Mouse (Mus musculus) neural tube, embryonic 11.5 days (tissue): ENCODE measurements around the gene Mapk12. TPM values are rescaled to one million over a fixed set of nuclear protein-coding genes. Genes with fewer than 3 reads are reported as not detected.
A peak's percentile ranks its signal among the peaks of the same experiment; 100 is the strongest.

ENCODE experiments used
- ATAC-seq: fragments of 200-750 bp; cut with Nextera tagmentation; 2 replicates; pipeline ENCODE4 v1.8.0; 2017; ENCODE audit warnings: moderate number of reproducible peaks, mild to moderate bottlenecking, moderate TSS enrichment, moderate library complexity; ENCODE audit not compliant: insufficient read depth, low FRiP score, low TSS enrichment
- DNase-seq: peaks from one replicate; pipeline ENCODE4 v3.0.0-alpha.2; 2015; ENCODE audit warnings: low spot score
- H3K27ac ChIP-seq: fragments of 300-500 bp; sonication (generic); 2 replicates; pipeline ENCODE4 v1.5.1; 2014; ENCODE audit warnings: low read depth, mild to moderate bottlenecking, low read length
- H3K27me3 ChIP-seq: fragments of 300-500 bp; sonication (generic); 2 replicates; pipeline ENCODE4 v1.6.1; 2014; ENCODE audit warnings: mild to moderate bottlenecking, low read length, mixed read lengths; ENCODE audit not compliant: control insufficient read depth, insufficient read depth
- H3K36me3 ChIP-seq: fragments of 300-500 bp; sonication (generic); 2 replicates; pipeline ENCODE4 v1.6.1; 2014; ENCODE audit warnings: mild to moderate bottlenecking, low read length, moderate library complexity, mixed read lengths; ENCODE audit not compliant: control insufficient read depth, insufficient read depth
- H3K4me1 ChIP-seq: fragments of 300-500 bp; sonication (generic); 2 replicates; pipeline ENCODE4 v1.6.1; 2014; ENCODE audit warnings: low read length, mixed read lengths; ENCODE audit not compliant: control insufficient read depth, insufficient read depth
- H3K4me2 ChIP-seq: fragments of 300-500 bp; sonication (generic); 2 replicates; pipeline ENCODE4 v1.6.1; 2014; ENCODE audit warnings: low read depth, mild to moderate bottlenecking, moderate library complexity
- H3K4me3 ChIP-seq: fragments of 300-500 bp; sonication (generic); 2 replicates; pipeline ENCODE4 v1.5.1; 2014; ENCODE audit warnings: low read depth, low read length
- H3K9ac ChIP-seq: fragments of 300-500 bp; sonication (generic); 2 replicates; pipeline ENCODE4 v1.6.1; 2014; ENCODE audit warnings: mild to moderate bottlenecking, low read length
- H3K9me3 ChIP-seq: fragments of 300-500 bp; sonication (generic); 2 replicates; pipeline ENCODE4 v1.6.1; 2016; ENCODE audit warnings: low read length; ENCODE audit not compliant: control insufficient read depth
- WGBS: fragments of 180-500 bp; shearing (Covaris S2); extraction: QIAGEN DNeasy Blood & Tissue Kit; methylation state at CpG from one replicate; pipeline ENCODE4 v1.1.7; 2014; 5-methylcytosine and 5-hydroxymethylcytosine counted together
- polyA plus RNA-seq: library from polyadenylated mRNA; unstranded; fragments of >200 nt; fragmentation: Nextera tagmentation; extraction: Ambion mirVana; gene quantifications from 2 replicates; pipeline ENCODE4 v1.2.1, GENCODE M21; 2014

Mapk12 gene
- polyA plus RNA-seq, 1 experiment from 2014 or later, result 20.3 TPM

DNA sequence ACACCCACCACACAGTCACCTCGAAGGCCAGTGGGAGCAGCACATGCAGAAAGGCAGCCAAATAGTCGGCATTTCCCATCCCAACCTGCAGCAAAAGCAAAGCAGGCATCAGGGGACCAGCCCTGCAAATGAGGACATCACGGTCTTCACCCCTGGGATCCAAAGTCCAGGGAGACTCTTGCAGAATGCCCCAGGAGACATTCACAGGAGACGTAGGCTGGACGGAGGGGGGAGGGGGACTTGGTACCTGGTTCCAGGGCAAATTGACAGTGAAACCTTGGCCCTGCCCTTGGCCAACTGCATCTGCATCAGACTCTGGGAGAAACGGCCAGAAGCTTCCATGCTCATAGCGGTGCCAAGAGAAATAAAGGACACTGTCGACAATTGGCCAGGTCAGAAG is 13.9 kb downstream of the Mapk12 start:
- WGBS, result 89% methylated on average over 8 of the region's 8 CpGs
- no peak for ATAC-seq
- no peak overlapping the region for H3K9ac ChIP-seq
- H3K36me3 ChIP-seq, result no peaks in the 10 kb centered on the region; the same call in 1 of the 2 replicates
- H3K27me3 ChIP-seq, result no peaks in the 10 kb centered on the region
- peaks cover 21% of the 10 kb centered on the region for H3K4me1 ChIP-seq
- H3K4me3 ChIP-seq, result no peak overlapping the region
- H3K4me2 ChIP-seq, result no peak overlapping the region
- H3K9me3 ChIP-seq, result no peaks in the 10 kb centered on the region
- no peak for DNase-seq
- no peak overlapping the region for H3K27ac ChIP-seq

DNA sequence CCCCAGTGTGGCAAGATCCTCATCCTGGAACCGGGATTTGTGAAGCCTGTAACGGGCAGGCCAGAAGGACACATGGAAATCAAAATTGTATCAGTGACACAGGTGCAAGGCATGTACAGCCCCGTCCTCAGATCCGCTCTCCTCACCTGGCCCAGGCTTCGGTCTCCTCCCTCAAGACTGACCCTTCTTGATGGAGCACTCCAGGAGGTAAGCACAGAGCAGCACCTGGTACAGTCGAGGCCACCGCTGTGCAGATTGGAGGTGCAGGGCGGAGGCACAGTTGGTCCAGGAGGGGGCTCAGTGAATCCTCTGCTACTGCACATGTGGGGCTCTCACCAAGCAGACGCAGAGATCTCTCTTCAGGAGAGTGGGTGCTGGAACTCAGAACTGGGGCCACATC is 15.2 kb downstream of the Mapk12 start:
- Histone ChIP-seq H3K4me1 (peaks cover 31% of the 10 kb centered on the region), H3K4me3 (no peak overlapping the region), H3K9me3 (no peaks in the 10 kb centered on the region), H3K9ac (no peak overlapping the region), H3K36me3 (no peaks in the 10 kb centered on the region), H3K4me2 (no peak overlapping the region), H3K27ac (no peak overlapping the region), H3K27me3 (no peaks in the 10 kb centered on the region)
- 90% methylated on average over 9 of the region's 9 CpGs for WGBS
- DNase-seq (no peak), ATAC-seq (no peak)

DNA sequence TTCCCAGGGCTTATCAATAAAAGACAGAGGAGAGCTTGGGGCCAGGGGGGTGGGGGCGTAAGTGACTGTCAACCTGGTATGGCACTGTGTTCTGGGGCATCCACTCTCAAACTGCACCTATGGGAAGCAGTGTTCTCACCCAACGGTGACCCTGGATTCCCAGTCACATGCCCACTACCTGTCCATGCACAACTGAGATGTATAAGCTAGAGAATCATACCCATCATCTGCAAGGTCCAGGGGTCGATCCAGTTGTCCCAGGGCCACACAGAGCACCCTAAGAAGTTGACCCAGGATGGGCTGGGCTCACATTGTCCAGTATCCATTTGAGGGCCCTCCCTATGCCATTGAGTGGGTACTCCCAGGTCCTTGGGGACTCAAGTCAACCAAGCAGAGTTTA is 16.2 kb downstream of the Mapk12 start:
- no peak for DNase-seq
- H3K27me3 ChIP-seq, result no peaks in the 10 kb centered on the region
- H3K9me3 ChIP-seq, result no peaks in the 10 kb centered on the region
- ATAC-seq, result no peak
- no peak overlapping the region for H3K4me3 ChIP-seq
- H3K36me3 ChIP-seq, result no peaks in the 10 kb centered on the region
- no peak overlapping the region for H3K27ac ChIP-seq
- H3K9ac ChIP-seq, result no peak overlapping the region
- peaks cover 35% of the 10 kb centered on the region for H3K4me1 ChIP-seq
- 95% methylated on average over 3 of the region's 3 CpGs for WGBS
- no peak overlapping the region for H3K4me2 ChIP-seq

DNA sequence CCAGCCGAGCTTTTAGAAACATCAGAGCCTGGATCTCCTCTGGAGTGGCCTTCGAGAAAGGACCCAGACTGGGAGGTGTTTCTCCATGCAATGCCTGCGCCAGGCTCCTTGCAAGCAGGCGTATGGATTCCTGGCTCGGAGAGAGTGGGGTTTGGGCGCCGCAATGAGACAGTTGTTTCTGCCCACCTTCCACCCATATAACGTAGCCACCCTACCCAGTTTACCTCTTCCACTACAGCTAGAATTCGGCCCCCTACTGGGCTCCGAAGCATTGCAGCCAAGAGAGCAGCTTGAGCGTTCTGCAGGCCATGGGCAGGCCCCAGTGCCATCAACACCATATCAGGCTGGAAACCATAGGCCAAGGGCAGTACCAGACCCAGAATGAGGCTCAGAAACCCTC is 16.9 kb downstream of the Mapk12 start:
- WGBS, result 28% methylated on average over 11 of the region's 11 CpGs
- H3K9ac ChIP-seq, result peak overlapping the region; percentile 75
- peaks cover 35% of the 10 kb centered on the region for H3K4me1 ChIP-seq
- H3K4me2 ChIP-seq, result peak overlapping the region; percentile 97
- H3K27me3 ChIP-seq, result no peaks in the 10 kb centered on the region
- H3K27ac ChIP-seq, result peak overlapping the region; percentile 28
- no peaks in the 10 kb centered on the region for H3K36me3 ChIP-seq
- peak; percentile 57 for DNase-seq
- H3K9me3 ChIP-seq, result no peaks in the 10 kb centered on the region
- ATAC-seq, result 0 out of 2 replicates have a peak, but pooled peaks have one; percentile 2
- H3K4me3 ChIP-seq, result peak overlapping the region; percentile 86

DNA sequence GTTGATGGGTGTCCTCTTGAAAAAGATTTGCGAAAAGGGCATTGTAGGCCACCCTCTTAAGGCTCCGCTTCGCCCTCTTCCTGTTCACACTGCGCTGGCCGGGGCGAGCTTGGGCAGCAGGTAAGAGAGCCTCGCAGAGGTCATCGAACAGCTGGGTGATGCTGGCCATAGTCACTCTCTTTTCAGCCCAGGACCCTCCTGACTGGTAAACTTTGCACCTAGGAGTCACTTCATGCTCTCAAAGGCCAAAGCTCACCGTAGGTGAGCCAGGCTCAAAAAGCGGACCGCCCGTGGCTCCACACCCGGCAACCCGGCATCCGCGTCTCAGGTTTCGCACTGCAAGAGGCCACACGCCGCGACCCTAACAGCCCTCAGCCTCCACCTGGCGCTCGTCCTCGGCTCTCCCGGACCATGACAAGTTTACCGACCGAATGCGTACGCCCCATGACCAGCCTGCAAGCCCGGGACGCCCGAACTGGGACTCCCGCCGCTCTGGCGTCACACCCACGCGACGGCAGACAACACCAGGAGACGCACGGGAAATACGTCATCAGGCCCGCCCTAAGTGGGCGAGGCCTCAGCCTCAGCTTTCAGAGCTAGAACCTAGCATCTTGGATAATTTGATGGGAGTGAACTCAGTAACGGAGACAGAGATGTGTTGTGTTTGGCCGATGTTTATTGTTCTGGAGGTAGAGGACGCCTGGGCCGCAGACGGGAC is 17.7 kb downstream of the Mapk12 start, which contains the start of gene Tubgcp6:
TSS of gene Tubgcp6 (minus strand) at position 464 of the 718 bp plus-strand sequence.
- H3K27ac ChIP-seq, result peak within 1 kb of the TSS; percentile 28
- peak; percentile 97 for DNase-seq
- WGBS, result under 1% methylated on average over 46 of the region's 47 CpGs
- peak; percentile 84 for ATAC-seq
- no peaks in the 10 kb centered on the region for H3K9me3 ChIP-seq
- H3K4me2 ChIP-seq, result peak within 1 kb of the TSS; percentile 97
- H3K4me1 ChIP-seq, result peaks cover 33% of the 10 kb centered on the region
- no peaks in the 10 kb centered on the region for H3K27me3 ChIP-seq
- H3K36me3 ChIP-seq, result no peaks in the 10 kb centered on the region
- H3K9ac ChIP-seq, result peak within 1 kb of the TSS; percentile 75
- peak within 1 kb of the TSS; percentile 86 for H3K4me3 ChIP-seq

DNA sequence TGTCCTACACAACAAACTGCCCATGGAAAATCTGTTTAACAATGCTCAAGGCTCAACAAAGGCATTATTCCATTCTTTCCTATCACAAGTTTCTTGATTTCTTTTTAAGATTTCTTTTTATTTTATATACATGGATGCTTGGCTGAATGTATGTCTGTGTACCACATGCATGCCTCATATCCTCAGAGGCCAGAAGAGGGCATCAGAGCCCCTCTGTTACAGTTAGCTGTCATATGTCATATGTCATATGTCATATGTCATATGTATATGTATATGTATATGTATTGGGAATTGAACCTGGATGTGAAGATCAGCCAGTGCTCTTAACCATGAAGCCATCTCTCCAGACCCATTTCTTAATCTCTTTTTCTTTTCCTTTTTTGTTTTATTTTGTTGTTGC is 22.5 kb downstream of the Mapk12 start:
- no peaks in the 10 kb centered on the region for H3K27me3 ChIP-seq
- H3K4me2 ChIP-seq, result no peak overlapping the region
- H3K4me3 ChIP-seq, result no peak overlapping the region
- no peak overlapping the region for H3K9ac ChIP-seq
- ATAC-seq (no peak), DNase-seq (no peak)
- no peaks in the 10 kb centered on the region; the same call in 1 of the 2 replicates for H3K36me3 ChIP-seq
- no peak overlapping the region for H3K27ac ChIP-seq
- no peaks in the 10 kb centered on the region for H3K9me3 ChIP-seq
- H3K4me1 ChIP-seq, result peaks cover 22% of the 10 kb centered on the region

DNA sequence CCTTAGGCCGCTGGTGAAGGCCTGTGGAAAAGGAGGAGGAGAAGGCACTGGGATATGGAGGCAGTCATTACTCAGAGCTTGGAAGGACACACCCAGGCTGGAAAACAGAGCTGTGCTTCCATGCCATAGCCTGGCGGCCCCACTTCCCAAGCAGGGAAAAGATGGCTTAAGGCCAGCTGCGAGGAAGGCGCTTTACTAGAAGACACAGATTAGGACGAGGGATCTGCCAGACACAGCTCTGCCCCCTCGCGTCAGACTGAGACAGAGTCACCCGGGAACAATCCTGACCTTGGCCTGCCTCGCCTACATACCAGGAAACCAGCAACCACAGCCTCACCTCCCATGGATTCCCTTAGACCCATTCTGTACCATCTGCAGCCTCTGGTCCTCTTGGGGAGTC is 30.4 kb downstream of the Mapk12 start:
- Histone ChIP-seq H3K27ac (no peak overlapping the region), H3K27me3 (no peaks in the 10 kb centered on the region), H3K9me3 (no peaks in the 10 kb centered on the region), H3K9ac (no peak overlapping the region), H3K4me2 (no peak overlapping the region), H3K4me1 (no peaks in the 10 kb centered on the region), H3K4me3 (no peak overlapping the region), H3K36me3 (peaks cover 16% of the 10 kb centered on the region)
- DNase-seq, result no peak
- no peak for ATAC-seq
- 88% methylated on average over 9 of the region's 9 CpGs for WGBS

DNA sequence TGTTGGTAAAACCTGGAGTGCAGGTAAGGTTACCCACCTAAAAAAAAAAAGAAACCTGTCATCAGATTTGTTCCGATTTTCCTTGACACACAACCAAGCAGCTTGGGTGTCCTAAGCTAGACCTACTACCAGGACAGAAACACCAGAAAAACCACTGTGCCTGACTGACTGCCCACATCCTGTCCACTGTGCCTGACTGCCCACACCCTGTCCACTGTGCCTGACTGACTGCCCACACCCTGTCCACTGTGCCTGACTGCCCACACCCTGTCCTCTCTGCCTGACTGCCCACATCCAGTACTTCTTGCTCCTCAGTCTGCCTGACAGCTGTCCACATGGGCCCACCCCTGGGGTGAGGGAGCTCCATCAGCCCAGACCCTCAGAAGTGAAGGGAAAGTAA is 33.5 kb downstream of the Mapk12 start:
- 93% methylated on average over 1 of the region's 1 CpGs for WGBS

DNA sequence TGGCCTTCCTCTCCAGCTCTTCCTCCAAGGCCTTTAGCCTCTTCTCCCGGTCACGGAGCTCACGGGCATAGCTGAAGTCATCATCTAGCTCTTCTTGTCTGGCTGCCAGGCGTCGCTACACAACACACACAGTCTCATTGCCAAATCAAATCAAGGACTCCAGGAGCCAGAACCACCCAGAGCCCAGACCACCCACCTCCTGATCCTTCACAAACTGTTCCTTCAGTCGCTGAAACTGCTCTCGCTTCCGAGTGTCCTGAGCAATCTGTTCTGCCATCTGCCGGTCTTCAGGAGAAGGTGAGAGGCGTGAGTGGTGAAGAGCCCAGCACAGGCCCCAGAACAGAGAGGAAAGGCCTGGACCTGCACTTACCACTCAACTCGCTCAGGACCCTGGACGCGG is 34.4 kb downstream of the Mapk12 start:
- Histone ChIP-seq H3K9ac (no peak overlapping the region), H3K4me3 (no peak overlapping the region), H3K9me3 (no peaks in the 10 kb centered on the region), H3K4me2 (no peak overlapping the region), H3K27me3 (no peaks in the 10 kb centered on the region), H3K4me1 (no peaks in the 10 kb centered on the region), H3K36me3 (peaks cover 32% of the 10 kb centered on the region), H3K27ac (no peak overlapping the region)
- WGBS, result 91% methylated on average over 13 of the region's 13 CpGs
- ATAC-seq (no peak), DNase-seq (no peak)

More for the DNA sequence above, 33.5 kb downstream of the Mapk12 start:
- no peak overlapping the region for H3K9ac ChIP-seq
- H3K27ac ChIP-seq, result no peak overlapping the region
- H3K36me3 ChIP-seq, result peaks cover 25% of the 10 kb centered on the region
- ATAC-seq (no peak), DNase-seq (no peak)
- H3K4me1 ChIP-seq, result no peaks in the 10 kb centered on the region
- no peak overlapping the region for H3K4me2 ChIP-seq
- H3K4me3 ChIP-seq, result no peak overlapping the region
- no peaks in the 10 kb centered on the region for H3K9me3 ChIP-seq
- H3K27me3 ChIP-seq, result no peaks in the 10 kb centered on the region
